Mouse (Mus musculus) neural tube, embryonic 11.5 days (tissue): ENCODE measurements around the gene Ints4. TPM values are rescaled to one million over a fixed set of nuclear protein-coding genes. Genes with fewer than 3 reads are reported as not detected.

Experiments
- ATAC-seq: fragments of 200-750 bp; cut with Nextera tagmentation; 2 replicates; pipeline ENCODE4 v1.8.0; 2017; ENCODE audit warnings: moderate number of reproducible peaks, mild to moderate bottlenecking, moderate TSS enrichment, moderate library complexity; ENCODE audit not compliant: insufficient read depth, low FRiP score, low TSS enrichment
- DNase-seq: peaks from one replicate; pipeline ENCODE4 v3.0.0-alpha.2; 2015; ENCODE audit warnings: low spot score
- H3K27ac ChIP-seq: fragments of 300-500 bp; sonication (generic); 2 replicates; pipeline ENCODE4 v1.5.1; 2014; ENCODE audit warnings: low read depth, mild to moderate bottlenecking, low read length
- H3K27me3 ChIP-seq: fragments of 300-500 bp; sonication (generic); 2 replicates; pipeline ENCODE4 v1.6.1; 2014; ENCODE audit warnings: mild to moderate bottlenecking, low read length, mixed read lengths; ENCODE audit not compliant: control insufficient read depth, insufficient read depth
- H3K36me3 ChIP-seq: fragments of 300-500 bp; sonication (generic); 2 replicates; pipeline ENCODE4 v1.6.1; 2014; ENCODE audit warnings: mild to moderate bottlenecking, low read length, moderate library complexity, mixed read lengths; ENCODE audit not compliant: control insufficient read depth, insufficient read depth
- H3K4me1 ChIP-seq: fragments of 300-500 bp; sonication (generic); 2 replicates; pipeline ENCODE4 v1.6.1; 2014; ENCODE audit warnings: low read length, mixed read lengths; ENCODE audit not compliant: control insufficient read depth, insufficient read depth
- H3K4me2 ChIP-seq: fragments of 300-500 bp; sonication (generic); 2 replicates; pipeline ENCODE4 v1.6.1; 2014; ENCODE audit warnings: low read depth, mild to moderate bottlenecking, moderate library complexity
- H3K4me3 ChIP-seq: fragments of 300-500 bp; sonication (generic); 2 replicates; pipeline ENCODE4 v1.5.1; 2014; ENCODE audit warnings: low read depth, low read length
- H3K9ac ChIP-seq: fragments of 300-500 bp; sonication (generic); 2 replicates; pipeline ENCODE4 v1.6.1; 2014; ENCODE audit warnings: mild to moderate bottlenecking, low read length
- H3K9me3 ChIP-seq: fragments of 300-500 bp; sonication (generic); 2 replicates; pipeline ENCODE4 v1.6.1; 2016; ENCODE audit warnings: low read length; ENCODE audit not compliant: control insufficient read depth
- WGBS: fragments of 180-500 bp; shearing (Covaris S2); extraction: QIAGEN DNeasy Blood & Tissue Kit; methylation state at CpG from one replicate; pipeline ENCODE4 v1.1.7; 2014; 5-methylcytosine and 5-hydroxymethylcytosine counted together
- polyA plus RNA-seq: library from polyadenylated mRNA; unstranded; fragments of >200 nt; fragmentation: Nextera tagmentation; extraction: Ambion mirVana; gene quantifications from 2 replicates; pipeline ENCODE4 v1.2.1, GENCODE M21; 2014

Ints4 gene
- polyA plus RNA-seq, 1 experiment from 2014 or later: 65.2 TPM

DNA sequence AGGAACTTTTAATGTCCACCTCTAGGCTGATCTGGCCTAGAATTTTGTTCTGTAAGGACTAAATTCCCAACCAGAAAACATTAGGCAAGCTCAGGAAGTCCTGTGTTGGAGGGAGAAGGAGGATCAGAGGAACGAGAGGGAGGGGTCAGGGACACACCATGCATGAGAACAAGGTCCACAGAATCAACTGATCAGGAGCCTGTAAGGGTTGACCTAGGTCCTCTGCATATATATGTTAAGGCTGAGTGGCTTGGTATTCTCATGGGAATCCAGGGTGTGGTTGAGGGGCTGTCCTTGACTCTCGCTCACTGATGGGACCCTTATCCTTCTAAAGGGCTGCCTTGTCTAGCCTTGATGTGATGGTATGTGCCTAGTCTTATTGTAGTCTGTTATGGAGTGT lies 82.8 kb downstream of the Ints4 start:
- no peak for ATAC-seq
- no peaks in the 10 kb centered on the region for H3K4me1 ChIP-seq
- 86% methylated on average over 2 of the region's 2 CpGs for WGBS

DNA sequence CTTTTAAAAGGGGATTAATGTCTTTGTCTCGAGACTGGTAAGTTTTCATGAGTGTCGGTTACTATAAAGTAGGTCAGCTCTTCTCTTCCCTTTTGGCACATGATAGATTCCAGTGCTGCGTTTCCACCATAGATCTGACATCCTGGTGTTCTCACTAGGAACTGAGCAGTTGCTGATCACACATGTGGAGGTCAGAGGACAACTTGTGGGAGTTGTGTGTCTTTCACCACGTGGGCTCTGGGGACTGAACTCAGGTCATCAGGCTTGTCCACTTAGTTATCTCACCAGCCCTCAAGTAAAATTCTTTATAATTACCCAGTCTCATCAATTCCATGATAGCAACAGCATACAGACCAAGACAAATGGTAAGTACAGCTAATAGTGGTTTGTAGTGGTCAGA lies 88.6 kb downstream of the Ints4 start:
- Histone ChIP-seq H3K36me3 (no peaks in the 10 kb centered on the region), H3K9ac (no peak overlapping the region), H3K4me1 (no peaks in the 10 kb centered on the region), H3K4me2 (no peak overlapping the region), H3K4me3 (no peak overlapping the region), H3K27ac (no peak overlapping the region), H3K9me3 (no peaks in the 10 kb centered on the region), H3K27me3 (no peaks in the 10 kb centered on the region)
- ATAC-seq (no peak), DNase-seq (no peak)
- 83% methylated on average over 4 of the region's 4 CpGs for WGBS

More for the DNA sequence above, 82.8 kb downstream of the Ints4 start:
- no peak overlapping the region for H3K9ac ChIP-seq
- no peak overlapping the region for H3K27ac ChIP-seq
- no peaks in the 10 kb centered on the region for H3K9me3 ChIP-seq
- H3K4me3 ChIP-seq: no peak overlapping the region
- no peaks in the 10 kb centered on the region for H3K27me3 ChIP-seq
- no peaks in the 10 kb centered on the region for H3K36me3 ChIP-seq
- H3K4me2 ChIP-seq: no peak overlapping the region
- DNase-seq: no peak

DNA sequence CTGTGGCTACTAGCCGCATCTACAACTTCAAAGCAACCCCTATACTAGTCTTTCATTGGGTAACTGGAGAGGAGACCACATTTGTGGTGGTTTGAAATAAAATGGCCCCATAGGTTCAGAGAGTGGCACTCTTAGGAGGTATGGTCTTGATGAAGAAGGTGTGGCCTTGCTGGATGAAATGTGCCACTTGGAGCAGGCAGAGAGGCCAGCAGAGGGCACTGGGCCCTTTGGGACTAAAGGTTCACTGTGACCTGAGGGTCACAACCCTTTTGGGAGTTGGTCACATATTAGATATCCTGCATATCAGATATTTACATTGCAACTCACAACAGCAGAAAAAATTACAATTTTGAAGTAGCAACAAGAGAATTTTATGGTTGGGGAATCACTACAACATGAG lies 89.6 kb downstream of the Ints4 start:
- DNase-seq: no peak
- WGBS: 88% methylated on average over 1 of the region's 1 CpGs
- Histone ChIP-seq H3K4me2 (no peak overlapping the region), H3K4me3 (no peak overlapping the region), H3K9ac (no peak overlapping the region), H3K4me1 (no peaks in the 10 kb centered on the region), H3K9me3 (no peaks in the 10 kb centered on the region), H3K27ac (no peak overlapping the region), H3K27me3 (no peaks in the 10 kb centered on the region), H3K36me3 (no peaks in the 10 kb centered on the region)
- ATAC-seq: no peak

- H3K27ac ChIP-seq: no peak overlapping the region
- H3K4me1 ChIP-seq: 0 out of 2 replicates have a peak, but pooled peaks cover 4% of the 10 kb centered on the region
- H3K4me3 ChIP-seq: peak overlapping the region; percentile 100
- H3K9ac ChIP-seq: peak overlapping the region; percentile 64; the same call in 1 of the 2 replicates
- H3K27me3 ChIP-seq: no peaks in the 10 kb centered on the region
- ATAC-seq: no peak
- H3K4me2 ChIP-seq: peak overlapping the region; percentile 63
- H3K36me3 ChIP-seq: no peaks in the 10 kb centered on the region
- peak; percentile 33 for DNase-seq
- H3K9me3 ChIP-seq: no peaks in the 10 kb centered on the region
- WGBS: 35% methylated on average over 8 of the region's 8 CpGs
Measured at GRCm38 (mm10) chr7:97578361-97579066, 97.8 kb downstream of the Ints4 start.

GRCm38 (mm10) chr7:97579067-97579975 lies 98.6 kb downstream of the Ints4 start, which contains the start of the genes Aamdc and Rsf1:
Aamdc (minus strand) TSS chr7:97579497.
Rsf1 (plus strand) TSS chr7:97579889.
- ATAC-seq (peak; percentile 94), DNase-seq (peak; percentile 96)
- 0 out of 2 replicates have a peak, but pooled peaks cover 4% of the 10 kb centered on the region for H3K4me1 ChIP-seq
- under 1% methylated on average over 62 of the region's 68 CpGs for WGBS
- H3K27ac ChIP-seq: peak within 1 kb of the TSS; percentile 91
- H3K4me2 ChIP-seq: peak within 1 kb of the TSS; percentile 63
- H3K36me3 ChIP-seq: no peaks in the 10 kb centered on the region
- peak within 1 kb of the TSS; percentile 100 for H3K9ac ChIP-seq
- H3K9me3 ChIP-seq: no peaks in the 10 kb centered on the region
- no peaks in the 10 kb centered on the region for H3K27me3 ChIP-seq
- peak within 1 kb of the TSS; percentile 100 for H3K4me3 ChIP-seq

GRCm38 (mm10) chr7:97579976-97580842 lies 99.5 kb downstream of the Ints4 start:
- DNase-seq (peak; percentile 65), ATAC-seq (peak; percentile 45)
- 1% methylated on average over 59 of the region's 65 CpGs for WGBS

DNA sequence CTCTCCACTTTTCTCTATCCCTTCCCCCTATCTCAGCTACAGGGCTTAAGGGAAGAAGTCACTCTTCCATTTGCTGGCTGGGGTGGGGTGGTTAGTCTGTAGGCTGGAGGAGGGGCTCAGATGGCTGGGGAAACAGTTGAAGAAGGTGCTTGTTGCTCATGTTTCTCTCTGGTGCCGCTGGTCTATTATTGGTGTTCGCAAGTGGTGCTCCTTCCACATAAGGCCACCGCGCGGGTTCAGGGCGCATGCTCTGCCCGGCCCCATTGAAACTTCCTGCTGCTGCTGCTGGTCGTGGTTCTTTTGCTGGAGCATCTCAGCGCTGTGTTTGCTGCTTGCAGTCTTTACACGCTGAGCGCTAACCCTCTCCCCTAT lies 100.1 kb downstream of the Ints4 start:
- Histone ChIP-seq H3K4me1 (0 out of 2 replicates have a peak, but pooled peaks cover 4% of the 10 kb centered on the region), H3K36me3 (no peaks in the 10 kb centered on the region), H3K4me2 (peak overlapping the region; percentile 63), H3K9me3 (no peaks in the 10 kb centered on the region), H3K27ac (peak overlapping the region; percentile 91), H3K4me3 (peak overlapping the region; percentile 100), H3K9ac (peak overlapping the region; percentile 100), H3K27me3 (no peaks in the 10 kb centered on the region)
- DNase-seq (peak; percentile 87), ATAC-seq (peak; percentile 56)
- 0% methylated on average over 11 of the region's 11 CpGs for WGBS

More at GRCm38 (mm10) chr7:97579976-97580842, 99.5 kb downstream of the Ints4 start:
- Histone ChIP-seq H3K27ac (peak overlapping the region; percentile 91), H3K9me3 (no peaks in the 10 kb centered on the region), H3K4me3 (peak overlapping the region; percentile 100), H3K36me3 (no peaks in the 10 kb centered on the region), H3K4me2 (peak overlapping the region; percentile 63), H3K9ac (peak overlapping the region; percentile 100), H3K4me1 (0 out of 2 replicates have a peak, but pooled peaks cover 4% of the 10 kb centered on the region), H3K27me3 (no peaks in the 10 kb centered on the region)

GRCm38 (mm10) chr7:97588506-97588905 lies 107.8 kb downstream of the Ints4 start:
- H3K4me3 ChIP-seq: no peak overlapping the region
- no peaks in the 10 kb centered on the region for H3K36me3 ChIP-seq
- no peaks in the 10 kb centered on the region for H3K4me1 ChIP-seq
- H3K9me3 ChIP-seq: no peaks in the 10 kb centered on the region
- H3K27ac ChIP-seq: no peak overlapping the region
- H3K4me2 ChIP-seq: no peak overlapping the region
- ATAC-seq (no peak), DNase-seq (no peak)
- no peak overlapping the region for H3K9ac ChIP-seq
- WGBS: 83% methylated on average over 5 of the region's 5 CpGs
- no peaks in the 10 kb centered on the region for H3K27me3 ChIP-seq
